In genomic region chr13:102865971-102866724, GRCm38 (mm10) we compare ENCODE assay signal across 8 mouse cellular contexts.
DNase-seq lines count a peak whose midpoint lies in the region; ATAC-seq lines count a peak whose summit lies in the region.

No protein-coding gene starts in this region.

- H3K9ac ChIP-seq in hindbrain, embryonic 15.5 days = no peak overlapping the region

- no peaks in the 10 kb centered on the region for H3K36me3 ChIP-seq in hindbrain, embryonic 15.5 days

- 30% methylated on average over 11 of the region's 11 CpGs for WGBS in hindbrain, embryonic 15.5 days

- peak; percentile 52 for DNase-seq in adrenal gland, postnatal 14 days
- no peak for DNase-seq in adrenal gland, adult 8-10 months
- peak; percentile 66 for DNase-seq in right cerebral cortex, postnatal 4 days
- DNase-seq in right cerebral cortex, postnatal 25 days = no peak
- DNase-seq in lung, postnatal 36 days = peak; percentile 69
- no peak for DNase-seq in thymus, postnatal 4 days
- DNase-seq in cerebellum, adult 11 months = no peak

- H3K4me2 ChIP-seq in hindbrain, embryonic 15.5 days = no peak overlapping the region

- H3K27me3 ChIP-seq in hindbrain, embryonic 15.5 days = no peaks in the 10 kb centered on the region

- peaks cover 16% of the 10 kb centered on the region for H3K4me1 ChIP-seq in hindbrain, embryonic 15.5 days (replicated peaks)

- H3K4me3 ChIP-seq in hindbrain, embryonic 15.5 days = no peak overlapping the region

- 0 out of 2 replicates have a peak, but pooled peaks cover 5% of the 10 kb centered on the region for H3K9me3 ChIP-seq in hindbrain, embryonic 15.5 days

- 0 out of 2 replicates have a peak overlapping the region, but pooled peaks have one; percentile 47 for H3K27ac ChIP-seq in hindbrain, embryonic 15.5 days (replicated peaks)

- ATAC-seq in hindbrain, embryonic 15.5 days (ENCODE audit: low FRiP score, low read depth) = no peak

Comparison
In these comparisons a context has a peak if more than half of its experiments do, and no peak if none do; other contexts are left out.
1. DNase-seq: peak in adrenal gland, postnatal 14 days (single experiment), right cerebral cortex, postnatal 4 days (single experiment) and lung, postnatal 36 days (single experiment); none in adrenal gland, adult 8-10 months (single experiment), right cerebral cortex, postnatal 25 days (single experiment), thymus, postnatal 4 days (single experiment) and cerebellum, adult 11 months (single experiment).